Mouse (Mus musculus) cerebellum, adult 2 months (tissue): ENCODE measurements around the gene D6Wsu163e.

Source experiments
- CTCF ChIP-seq: fragments of 200-500 bp; IDR thresholded peaks from 2 replicates; pipeline ENCODE4 v1.5.1; 2011; ENCODE audit warnings: low read depth, mild to moderate bottlenecking, control low read depth, low read length, moderate library complexity, borderline replicate concordance; ENCODE audit not compliant: insufficient read depth
- POLR2A ChIP-seq: fragments of 200-500 bp; IDR thresholded peaks from 2 replicates; pipeline ENCODE4 v1.6.1; 2011; ENCODE audit warnings: low read length, control low read depth, borderline replicate concordance; ENCODE audit not compliant: insufficient read depth

GRCm38 (mm10) chr6:126938047-126938446 lies 1.7 kb upstream of the D6Wsu163e start:
- TF ChIP-seq CTCF (no peak), POLR2A (no peak)
